Mouse (Mus musculus): Measurements from ENCODE around the gene Optn. TPM values are rescaled to one million over a fixed set of nuclear protein-coding genes. Genes with fewer than 3 reads are reported as not detected.
"Not testable (repeated sequence)": the region's sequence is repeated elsewhere in the genome, so short reads cannot be mapped to it uniquely, and the experiment has no call there.

The Optn gene
- total and polyA plus RNA-seq, 3 experiments, result 29.3 to 139 (median 65.2) TPM

- ATAC-seq (ENCODE audit: extremely low read depth, insufficient number of reproducible peaks, low FRiP score, poor library complexity, severe bottlenecking) (no peak), DNase-seq (ENCODE audit: low spot score) (no peak)
- Histone ChIP-seq H3K27me3 (ENCODE audit: insufficient read depth, low read length) (no peaks in the 10 kb centered on the region), H3K4me1 (ENCODE audit: insufficient read depth, low read depth, low read length) (peaks cover 32% of the 10 kb centered on the region), H3K4me3 (ENCODE audit: low read depth, low read length) (no peak overlapping the region; the same call in 1 of the 2 replicates), H3K36me3 (replicated peaks) (no peaks in the 10 kb centered on the region), H3K9me3 (replicated peaks) (peaks cover 6% of the 10 kb centered on the region)
- TF ChIP-seq GATA1 (IDR thresholded peaks at IDR 0.05; ENCODE audit: borderline replicate concordance, low read length) (no peak), CTCF (IDR thresholded peaks at IDR 0.05; ENCODE audit: low read depth, low read length) (no peak), TAL1 (conservative IDR thresholded peaks at IDR 0.05; ENCODE audit: low read depth, low read length) (no peak)
Measured at GRCm38 (mm10) chr2:5067951-5068350, 4.1 kb upstream of the Optn start.

- not testable (repeated sequence) for ATAC-seq (ENCODE audit: extremely low read depth, insufficient number of reproducible peaks, low FRiP score, poor library complexity, severe bottlenecking); H3K36me3 ChIP-seq (replicated peaks); DNase-seq (ENCODE audit: low spot score); H3K9me3 ChIP-seq (replicated peaks); H3K4me3 ChIP-seq (ENCODE audit: low read depth, low read length); H3K27me3 ChIP-seq (ENCODE audit: insufficient read depth, low read length)
- peaks cover 37% of the 10 kb centered on the region for H3K4me1 ChIP-seq (ENCODE audit: insufficient read depth, low read depth, low read length)
Measured at GRCm38 (mm10) chr2:5067254-5067653, 3.4 kb upstream of the Optn start.

GRCm38 (mm10) chr2:5064247-5064646 is 396 bp upstream of the Optn start:
- peaks cover 52% of the 10 kb centered on the region for H3K4me1 ChIP-seq (ENCODE audit: insufficient read depth, low read depth, low read length)

GRCm38 (mm10) chr2:5062496-5063298 is 1.2 kb downstream of the Optn start:
- DNase-seq (ENCODE audit: low spot score) (peak; percentile 38), ATAC-seq (ENCODE audit: extremely low read depth, insufficient number of reproducible peaks, low FRiP score, poor library complexity, severe bottlenecking) (peak; percentile 54)
- no peaks in the 10 kb centered on the region for H3K27me3 ChIP-seq (ENCODE audit: insufficient read depth, low read length)
- H3K36me3 ChIP-seq (replicated peaks), result peaks cover 36% of the 10 kb centered on the region
- no peak for TF ChIP-seq CTCF (IDR thresholded peaks at IDR 0.05; ENCODE audit: low read depth, low read length)
- no peak for TF ChIP-seq GATA1 (IDR thresholded peaks at IDR 0.05; ENCODE audit: borderline replicate concordance, low read length)
- no peak for TF ChIP-seq POLR2AphosphoS5 (IDR thresholded peaks at IDR 0.05; ENCODE audit: insufficient replicate concordance, low read depth, low read length)
- no peak for TF ChIP-seq TAL1 (conservative IDR thresholded peaks at IDR 0.05; ENCODE audit: low read depth, low read length)
- TF ChIP-seq GATA2 (IDR thresholded peaks at IDR 0.05; ENCODE audit: borderline replicate concordance, low read depth, low read length), result no peak
- peaks cover 50% of the 10 kb centered on the region for H3K4me1 ChIP-seq (ENCODE audit: insufficient read depth, low read depth, low read length)
- H3K4me3 ChIP-seq (ENCODE audit: low read depth, low read length), result peak overlapping the region; percentile 84
- no peaks in the 10 kb centered on the region for H3K9me3 ChIP-seq (replicated peaks)

More at GRCm38 (mm10) chr2:5064247-5064646, 396 bp upstream of the Optn start:
- H3K9me3 ChIP-seq (replicated peaks), result peaks cover 5% of the 10 kb centered on the region
- H3K4me3 ChIP-seq (ENCODE audit: low read depth, low read length), result peak overlapping the region; percentile 84; the same call in 1 of the 2 replicates
- ATAC-seq (ENCODE audit: extremely low read depth, insufficient number of reproducible peaks, low FRiP score, poor library complexity, severe bottlenecking) (no peak), DNase-seq (ENCODE audit: low spot score) (no peak)
- H3K36me3 ChIP-seq (replicated peaks), result peaks cover 24% of the 10 kb centered on the region
- H3K27me3 ChIP-seq (ENCODE audit: insufficient read depth, low read length), result no peaks in the 10 kb centered on the region
- TF ChIP-seq POLR2AphosphoS5 (IDR thresholded peaks at IDR 0.05; ENCODE audit: insufficient replicate concordance, low read depth, low read length), result no peak
- TF ChIP-seq TAL1 (conservative IDR thresholded peaks at IDR 0.05; ENCODE audit: low read depth, low read length), result no peak
- TF ChIP-seq GATA2 (IDR thresholded peaks at IDR 0.05; ENCODE audit: borderline replicate concordance, low read depth, low read length), result no peak
- TF ChIP-seq GATA1 (IDR thresholded peaks at IDR 0.05; ENCODE audit: borderline replicate concordance, low read length), result no peak
- no peak for TF ChIP-seq CTCF (IDR thresholded peaks at IDR 0.05; ENCODE audit: low read depth, low read length)

GRCm38 (mm10) chr2:5061133-5061708 is 2.6 kb downstream of the Optn start:
- no peaks in the 10 kb centered on the region for H3K9me3 ChIP-seq (replicated peaks)
- no peak for ATAC-seq (ENCODE audit: extremely low read depth, insufficient number of reproducible peaks, low FRiP score, poor library complexity, severe bottlenecking)
- no peak for TF ChIP-seq TAL1 (conservative IDR thresholded peaks at IDR 0.05; ENCODE audit: low read depth, low read length)
- TF ChIP-seq GATA2 (IDR thresholded peaks at IDR 0.05; ENCODE audit: borderline replicate concordance, low read depth, low read length), result no peak
- no peak for TF ChIP-seq GATA1 (IDR thresholded peaks at IDR 0.05; ENCODE audit: borderline replicate concordance, low read length)
- TF ChIP-seq CTCF (IDR thresholded peaks at IDR 0.05; ENCODE audit: low read depth, low read length), result no peak
- no peak for TF ChIP-seq POLR2AphosphoS5 (IDR thresholded peaks at IDR 0.05; ENCODE audit: insufficient replicate concordance, low read depth, low read length)
- H3K4me3 ChIP-seq (ENCODE audit: low read depth, low read length), result no peak overlapping the region
- no peak for DNase-seq (ENCODE audit: low spot score)
- H3K27me3 ChIP-seq (ENCODE audit: insufficient read depth, low read length), result no peaks in the 10 kb centered on the region
- H3K4me1 ChIP-seq (ENCODE audit: insufficient read depth, low read depth, low read length), result peaks cover 44% of the 10 kb centered on the region
- peaks cover 49% of the 10 kb centered on the region for H3K36me3 ChIP-seq (replicated peaks)

GRCm38 (mm10) chr2:5059997-5060396 is 3.9 kb downstream of the Optn start:
- peaks cover 44% of the 10 kb centered on the region for H3K4me1 ChIP-seq (ENCODE audit: insufficient read depth, low read depth, low read length)
- no peak for ATAC-seq (ENCODE audit: extremely low read depth, insufficient number of reproducible peaks, low FRiP score, poor library complexity, severe bottlenecking)

More at GRCm38 (mm10) chr2:5059997-5060396, 3.9 kb downstream of the Optn start:
- DNase-seq (ENCODE audit: low spot score), result no peak
- no peaks in the 10 kb centered on the region for H3K27me3 ChIP-seq (ENCODE audit: insufficient read depth, low read length)
- H3K4me3 ChIP-seq (ENCODE audit: low read depth, low read length), result no peak overlapping the region
- no peaks in the 10 kb centered on the region for H3K9me3 ChIP-seq (replicated peaks)
- no peak for TF ChIP-seq POLR2AphosphoS5 (IDR thresholded peaks at IDR 0.05; ENCODE audit: insufficient replicate concordance, low read depth, low read length)
- TF ChIP-seq GATA2 (IDR thresholded peaks at IDR 0.05; ENCODE audit: borderline replicate concordance, low read depth, low read length), result no peak
- no peak for TF ChIP-seq GATA1 (IDR thresholded peaks at IDR 0.05; ENCODE audit: borderline replicate concordance, low read length)
- TF ChIP-seq TAL1 (conservative IDR thresholded peaks at IDR 0.05; ENCODE audit: low read depth, low read length), result no peak
- TF ChIP-seq CTCF (IDR thresholded peaks at IDR 0.05; ENCODE audit: low read depth, low read length), result no peak
- H3K36me3 ChIP-seq (replicated peaks), result peaks cover 60% of the 10 kb centered on the region

All from G1E (cell line).